Mouse (Mus musculus) midbrain, embryonic 15.5 days (tissue): ENCODE results near the gene Mmp14. TPM values are rescaled to one million over a fixed set of nuclear protein-coding genes. Genes with fewer than 3 reads are reported as not detected.

Experiments
- ATAC-seq: fragments of 200-750 bp; cut with Nextera tagmentation; replicated peaks from 2 replicates; pipeline ENCODE4 v1.8.0; 2017; ENCODE audit warnings: moderate TSS enrichment
- H3K27ac ChIP-seq: fragments of 300-500 bp; sonication (generic); 2 replicates; pipeline ENCODE4 v1.5.1; 2015; ENCODE audit warnings: mild to moderate bottlenecking, inconsistent platforms
- H3K27me3 ChIP-seq: fragments of 300-500 bp; sonication (generic); replicated peaks from 2 replicates; pipeline ENCODE4 v1.6.1; 2015; ENCODE audit warnings: inconsistent platforms
- H3K36me3 ChIP-seq: fragments of 300-500 bp; sonication (generic); replicated peaks from 2 replicates; pipeline ENCODE4 v1.6.1; 2015; ENCODE audit warnings: inconsistent platforms
- H3K4me1 ChIP-seq: fragments of 300-500 bp; sonication (generic); 2 replicates; pipeline ENCODE4 v1.6.1; 2015; ENCODE audit warnings: inconsistent platforms
- H3K4me2 ChIP-seq: fragments of 300-500 bp; sonication (generic); 2 replicates; pipeline ENCODE4 v1.6.1; 2015; ENCODE audit warnings: inconsistent platforms, mild to moderate bottlenecking, moderate library complexity
- H3K4me3 ChIP-seq: fragments of 300-500 bp; sonication (generic); 2 replicates; pipeline ENCODE4 v1.5.1; 2015; ENCODE audit warnings: mild to moderate bottlenecking, inconsistent platforms
- H3K9ac ChIP-seq: fragments of 300-500 bp; sonication (generic); 2 replicates; pipeline ENCODE4 v1.6.1; 2015; ENCODE audit warnings: mild to moderate bottlenecking, inconsistent platforms
- H3K9me3 ChIP-seq: fragments of 300-500 bp; sonication (generic); 2 replicates; pipeline ENCODE4 v1.6.1; 2016; ENCODE audit warnings: inconsistent platforms
- WGBS: fragments of 180-500 bp; shearing (Covaris S2); methylation state at CpG from one replicate; pipeline ENCODE4 v1.1.7; 2015; ENCODE audit warnings: mixed read lengths; 5-methylcytosine and 5-hydroxymethylcytosine counted together
- polyA plus RNA-seq: library from polyadenylated mRNA; unstranded; fragments of >200 nt; fragmentation: Nextera tagmentation; extraction: Ambion mirVana; gene quantifications from 2 replicates; pipeline ENCODE4 v1.2.1, GENCODE M21; 2015

The Mmp14 gene
- polyA plus RNA-seq, 1 experiment from 2014 or later: 45.4 TPM

DNA sequence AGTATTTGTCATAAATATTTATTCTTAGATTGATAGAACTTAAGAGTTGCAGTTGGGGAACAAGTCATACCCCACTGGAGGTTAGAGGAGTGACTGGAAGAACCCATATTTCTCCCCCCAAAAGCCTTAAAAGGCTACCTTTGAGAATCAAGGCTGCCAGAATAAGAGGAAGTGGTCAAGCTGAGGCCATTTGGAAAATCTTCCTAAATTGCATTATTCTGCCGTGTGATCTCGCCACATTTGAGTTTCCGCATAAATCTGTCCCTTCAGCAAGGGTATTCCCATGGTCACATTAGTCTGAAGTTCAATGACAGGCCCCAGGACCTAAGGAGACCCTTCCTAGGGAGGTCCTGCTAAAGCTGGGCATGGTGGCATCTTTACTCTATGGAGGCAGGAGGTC, 11.1 kb downstream of the Mmp14 start:
- no peak for ATAC-seq
- 92% methylated on average over 3 of the region's 3 CpGs for WGBS
- H3K27me3 ChIP-seq: no peaks in the 10 kb centered on the region
- H3K9ac ChIP-seq: no peak overlapping the region
- H3K27ac ChIP-seq: no peak overlapping the region
- no peak overlapping the region for H3K4me3 ChIP-seq
- H3K4me2 ChIP-seq: no peak overlapping the region
- H3K4me1 ChIP-seq: no peaks in the 10 kb centered on the region
- H3K9me3 ChIP-seq: no peaks in the 10 kb centered on the region
- H3K36me3 ChIP-seq: no peaks in the 10 kb centered on the region

DNA sequence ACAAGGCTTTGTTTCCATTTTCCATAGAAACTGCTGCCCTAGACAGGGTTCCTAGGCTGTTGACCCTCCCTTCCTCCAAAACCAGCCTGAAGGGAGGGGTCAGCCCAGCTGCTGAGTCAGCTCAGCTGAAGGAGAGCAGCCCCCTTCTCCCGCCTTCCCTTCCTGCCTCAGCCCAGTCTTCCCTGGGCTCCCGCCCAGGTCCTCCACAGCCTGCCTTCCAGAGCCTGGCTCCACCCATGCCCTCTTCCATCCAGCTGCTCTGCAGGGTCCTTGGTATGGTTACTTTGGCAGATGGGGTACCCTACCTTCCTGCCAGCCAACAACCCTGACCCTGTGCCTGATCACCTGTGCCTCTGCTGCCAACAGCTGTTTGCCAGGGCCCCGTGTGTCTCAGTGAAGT, 11.8 kb downstream of the Mmp14 start:
- H3K9me3 ChIP-seq: no peaks in the 10 kb centered on the region
- no peak overlapping the region for H3K4me3 ChIP-seq
- no peaks in the 10 kb centered on the region for H3K36me3 ChIP-seq
- no peak overlapping the region for H3K4me2 ChIP-seq
- no peaks in the 10 kb centered on the region for H3K27me3 ChIP-seq
- no peaks in the 10 kb centered on the region for H3K4me1 ChIP-seq
- H3K27ac ChIP-seq: no peak overlapping the region
- 33% methylated on average over 3 of the region's 3 CpGs for WGBS
- H3K9ac ChIP-seq: no peak overlapping the region
- ATAC-seq: no peak

DNA sequence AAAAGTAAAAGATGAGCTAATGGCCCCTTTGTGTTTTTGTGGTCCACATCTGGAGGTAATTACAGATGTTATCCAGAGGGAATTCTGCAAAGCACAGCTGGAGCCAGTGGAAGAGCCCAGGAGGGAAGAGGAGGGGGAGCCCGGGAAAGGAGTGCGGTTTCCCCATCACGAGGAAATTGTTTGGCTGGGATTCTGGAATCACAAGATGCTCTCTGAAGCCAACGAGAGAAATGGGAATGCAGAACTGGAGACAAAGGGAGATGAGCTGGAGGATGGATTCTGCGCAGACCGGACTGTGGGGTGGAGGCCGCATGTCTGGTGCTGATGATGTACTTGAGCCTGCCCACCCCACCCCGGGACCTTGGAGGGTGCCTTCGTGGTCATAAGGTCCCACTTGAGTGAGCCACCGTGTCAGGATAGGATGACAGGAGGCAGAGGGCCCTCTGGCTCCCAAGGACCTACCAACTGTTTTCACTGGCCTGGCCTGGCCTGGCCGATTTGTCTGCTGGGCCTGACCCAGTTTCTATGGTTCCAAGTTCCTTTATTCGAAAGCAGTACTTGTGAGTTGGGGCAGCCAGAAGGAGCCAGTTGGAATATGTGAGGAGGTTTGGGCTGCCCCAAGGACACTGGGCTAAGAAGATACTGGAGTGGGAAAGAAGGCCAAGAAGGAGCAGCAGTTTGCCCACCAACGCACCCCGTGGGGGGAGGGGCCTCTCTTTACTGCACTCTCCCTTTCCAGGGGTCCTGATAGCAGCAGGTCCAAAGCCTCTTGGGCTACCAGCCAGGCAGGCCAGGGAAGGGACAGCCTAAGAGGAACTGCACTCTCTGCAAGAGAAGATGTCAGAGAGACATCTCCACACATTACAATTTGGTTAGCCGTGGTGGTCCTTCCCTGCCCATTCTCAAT, 12.6 kb downstream of the Mmp14 start:
- H3K27ac ChIP-seq: no peak overlapping the region
- no peak overlapping the region for H3K4me2 ChIP-seq
- no peak overlapping the region for H3K4me3 ChIP-seq
- no peaks in the 10 kb centered on the region for H3K27me3 ChIP-seq
- no peaks in the 10 kb centered on the region for H3K36me3 ChIP-seq
- no peaks in the 10 kb centered on the region for H3K4me1 ChIP-seq
- ATAC-seq: no peak
- 69% methylated on average over 15 of the region's 15 CpGs for WGBS
- no peaks in the 10 kb centered on the region for H3K9me3 ChIP-seq
- no peak overlapping the region for H3K9ac ChIP-seq

DNA sequence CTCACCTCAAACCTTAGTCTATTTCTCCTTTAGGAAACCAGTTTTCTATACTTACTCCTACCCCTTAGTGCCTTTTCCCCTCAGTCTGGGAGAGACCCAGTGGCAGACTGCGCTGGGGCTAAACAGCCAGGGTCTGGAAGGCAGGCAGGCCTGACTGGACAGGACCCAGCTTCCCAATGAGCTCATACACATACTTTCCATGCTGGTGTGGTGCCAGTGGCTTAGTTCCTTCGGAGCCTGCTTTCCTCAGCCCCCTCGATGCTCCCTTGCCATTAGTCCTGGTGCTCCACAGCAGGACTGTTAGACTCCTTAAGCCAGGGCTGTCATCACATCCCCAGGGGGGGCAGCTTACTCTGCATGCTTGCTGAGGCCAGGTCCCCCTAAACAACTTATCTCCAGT, 14.1 kb downstream of the Mmp14 start:
- WGBS: 53% methylated on average over 3 of the region's 3 CpGs
- Histone ChIP-seq H3K9ac (no peak overlapping the region), H3K27ac (no peak overlapping the region), H3K36me3 (no peaks in the 10 kb centered on the region), H3K4me1 (no peaks in the 10 kb centered on the region), H3K27me3 (no peaks in the 10 kb centered on the region), H3K9me3 (no peaks in the 10 kb centered on the region), H3K4me2 (no peak overlapping the region), H3K4me3 (no peak overlapping the region)
- no peak for ATAC-seq

DNA sequence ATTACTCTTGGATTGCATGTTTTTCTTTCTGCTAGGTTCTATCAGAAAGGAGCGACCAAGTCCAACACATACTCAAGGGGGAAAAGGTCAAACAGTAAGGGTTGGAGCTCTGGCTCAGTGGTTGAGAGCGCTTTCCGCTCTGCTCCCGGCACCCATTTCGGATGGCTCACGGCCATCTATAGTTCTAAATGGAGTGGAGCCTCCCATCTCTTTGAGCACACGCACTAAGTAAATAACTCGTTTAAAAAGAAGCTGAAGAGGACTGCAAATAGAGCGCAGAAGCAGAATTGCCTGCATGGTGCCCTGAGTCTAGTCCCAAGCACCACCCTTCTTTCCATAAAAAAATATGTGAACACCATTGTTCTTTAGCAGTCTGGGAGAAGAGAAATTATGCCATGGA, 22.2 kb downstream of the Mmp14 start:
- ATAC-seq: no peak

DNA sequence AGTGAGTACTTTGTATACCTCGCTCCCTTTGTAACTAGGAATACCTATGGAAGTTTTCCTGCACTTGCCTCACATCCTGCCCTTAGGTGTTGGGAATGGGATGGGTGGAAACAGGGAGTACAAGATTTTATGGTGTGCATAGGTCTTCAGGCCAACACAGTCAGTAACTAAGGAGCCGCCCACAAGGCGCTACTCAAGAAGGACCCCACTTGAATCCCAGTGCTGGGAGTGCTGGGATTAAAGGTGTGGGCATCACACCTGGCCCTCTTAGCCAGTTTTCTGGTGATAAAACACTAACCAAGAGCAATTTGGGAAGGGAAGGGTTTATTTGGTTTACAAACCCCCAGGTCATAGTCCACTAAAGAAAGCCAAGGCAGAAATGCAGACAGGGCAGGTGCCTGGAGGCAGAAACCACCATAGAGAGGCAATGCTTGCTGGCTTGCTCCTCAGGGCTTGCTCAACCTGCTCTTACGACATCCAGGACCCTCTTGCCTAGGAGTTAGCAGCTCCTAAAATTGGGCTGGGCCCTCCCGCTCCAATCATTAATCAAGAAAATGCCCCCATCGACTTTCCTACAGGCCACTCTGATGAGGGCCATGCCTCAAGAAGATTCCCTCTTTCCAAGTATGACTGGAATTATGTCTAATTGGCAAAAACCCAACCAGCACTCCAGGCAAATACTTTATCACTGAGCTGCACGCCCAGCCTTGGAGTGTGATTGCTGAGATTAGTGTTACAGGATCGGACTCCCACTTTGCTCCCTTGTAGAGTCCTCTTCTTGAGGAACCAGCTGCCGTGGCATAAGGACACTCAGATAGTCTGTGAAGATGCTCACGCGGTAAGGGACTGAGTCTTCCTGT, 23.5 kb downstream of the Mmp14 start:
- no peak overlapping the region for H3K4me2 ChIP-seq
- no peak overlapping the region for H3K27ac ChIP-seq
- H3K4me3 ChIP-seq: no peak overlapping the region
- no peak for ATAC-seq
- no peak overlapping the region for H3K9ac ChIP-seq
- H3K9me3 ChIP-seq: no peaks in the 10 kb centered on the region
- H3K36me3 ChIP-seq: no peaks in the 10 kb centered on the region
- 89% methylated on average over 11 of the region's 11 CpGs for WGBS
- H3K27me3 ChIP-seq: no peaks in the 10 kb centered on the region
- H3K4me1 ChIP-seq: no peaks in the 10 kb centered on the region

More for the DNA sequence above, 22.2 kb downstream of the Mmp14 start:
- Histone ChIP-seq H3K4me3 (no peak overlapping the region), H3K9me3 (no peaks in the 10 kb centered on the region), H3K27ac (no peak overlapping the region), H3K9ac (no peak overlapping the region), H3K27me3 (no peaks in the 10 kb centered on the region), H3K4me2 (no peak overlapping the region), H3K4me1 (no peaks in the 10 kb centered on the region), H3K36me3 (no peaks in the 10 kb centered on the region)
- 89% methylated on average over 9 of the region's 9 CpGs for WGBS

DNA sequence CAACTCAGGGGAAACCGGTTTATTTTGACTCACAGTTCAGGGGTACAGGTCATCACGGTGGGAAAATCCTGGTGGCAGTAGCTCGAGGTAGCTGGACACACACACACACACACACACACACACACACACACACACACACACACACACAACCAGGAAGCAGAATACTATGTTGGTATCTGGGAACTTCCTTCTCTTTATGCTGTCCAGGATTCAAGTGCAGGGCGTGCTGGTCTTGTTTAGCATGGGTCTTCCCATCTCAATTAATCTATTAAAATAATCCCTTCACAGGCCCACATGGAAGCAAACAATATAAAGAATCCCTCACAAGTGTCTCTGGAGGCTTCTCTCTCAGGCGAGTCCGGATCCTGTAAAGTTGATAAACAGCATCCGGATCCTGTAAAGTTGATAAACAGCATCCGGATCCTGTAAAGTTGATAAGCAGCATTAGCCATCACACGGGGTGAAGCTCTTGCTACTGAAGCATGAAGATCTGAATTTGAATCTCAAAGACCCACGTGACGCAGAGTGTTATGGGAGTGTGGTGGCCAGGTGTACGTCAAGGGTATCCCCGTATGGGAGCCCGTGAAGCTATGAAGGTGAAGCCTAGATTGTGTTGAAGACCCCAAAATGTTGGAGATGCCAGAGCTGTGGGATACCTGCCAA, 26.6 kb downstream of the Mmp14 start:
- H3K36me3 ChIP-seq: no peaks in the 10 kb centered on the region
- ATAC-seq: no peak
- no peak overlapping the region for H3K27ac ChIP-seq
- no peak overlapping the region for H3K4me3 ChIP-seq
- H3K9ac ChIP-seq: no peak overlapping the region
- H3K4me2 ChIP-seq: no peak overlapping the region
- H3K4me1 ChIP-seq: no peaks in the 10 kb centered on the region
- H3K27me3 ChIP-seq: no peaks in the 10 kb centered on the region
- no peaks in the 10 kb centered on the region for H3K9me3 ChIP-seq
- WGBS: 89% methylated on average over 14 of the region's 14 CpGs

DNA sequence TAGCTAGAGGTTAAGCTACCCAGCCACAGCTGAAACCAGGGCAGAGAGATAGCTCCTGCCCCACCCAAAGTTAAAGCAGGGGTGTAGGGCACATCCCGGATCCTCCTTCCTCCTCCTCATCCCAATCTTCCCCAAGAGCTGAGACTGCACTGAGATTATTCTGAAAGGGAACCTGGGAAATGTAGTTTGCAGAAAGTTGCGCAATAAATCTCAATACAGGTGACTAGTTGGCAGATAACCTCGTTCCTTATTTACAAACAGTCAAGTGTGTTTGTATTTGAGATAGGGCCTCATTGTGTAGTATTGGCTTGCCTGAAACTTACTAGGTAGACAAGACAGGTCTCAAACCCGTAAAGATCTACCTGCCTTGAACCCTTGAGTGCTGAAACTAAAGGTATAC, 30.7 kb downstream of the Mmp14 start:
- Histone ChIP-seq H3K4me1 (peaks cover 13% of the 10 kb centered on the region), H3K27ac (no peak overlapping the region), H3K27me3 (no peaks in the 10 kb centered on the region), H3K4me3 (no peak overlapping the region), H3K36me3 (no peaks in the 10 kb centered on the region), H3K4me2 (no peak overlapping the region), H3K9me3 (no peaks in the 10 kb centered on the region), H3K9ac (no peak overlapping the region)
- 90% methylated on average over 4 of the region's 4 CpGs for WGBS
- ATAC-seq: no peak

DNA sequence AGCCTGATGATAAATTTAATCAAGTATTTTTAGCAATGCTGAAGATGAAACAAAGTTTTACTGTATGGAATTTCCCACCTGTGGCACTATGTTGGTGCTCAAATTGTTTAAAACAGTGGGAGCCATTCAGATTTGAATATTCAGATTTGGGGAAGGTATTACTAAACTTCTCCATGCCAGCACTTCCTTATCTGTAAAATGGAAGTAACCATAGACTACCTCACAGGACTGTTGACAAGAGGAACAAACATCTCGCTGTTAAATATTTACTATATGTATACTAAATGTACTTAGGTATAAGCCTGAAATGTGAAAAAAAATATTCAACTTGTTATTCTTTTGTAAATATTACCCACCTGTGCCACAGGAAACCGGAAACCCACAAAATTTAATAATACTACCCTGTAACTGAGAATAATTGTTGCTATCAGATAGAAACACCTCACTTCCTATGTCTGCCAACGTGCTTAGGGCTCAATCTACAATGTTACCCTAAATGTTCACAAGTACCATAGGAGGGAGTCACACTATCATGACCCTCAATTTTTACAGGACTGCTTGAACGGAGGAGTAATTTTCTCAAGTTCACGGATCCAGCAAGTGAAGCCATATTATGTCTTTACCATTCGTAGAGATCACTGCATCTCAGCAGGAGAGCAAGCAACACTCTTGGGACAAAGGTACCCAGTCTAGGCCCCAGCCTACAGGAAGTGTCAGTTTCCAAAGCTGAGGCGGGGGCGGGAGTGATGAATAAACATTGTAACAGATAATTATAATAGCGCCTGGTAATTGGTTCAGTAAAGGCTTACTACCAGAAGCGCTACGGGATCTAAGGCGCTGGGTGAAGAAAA, 31.9 kb downstream of the Mmp14 start:
- H3K27ac ChIP-seq: peak overlapping the region; percentile 73
- H3K4me3 ChIP-seq: peak overlapping the region; percentile 80
- 16% methylated on average over 12 of the region's 12 CpGs for WGBS
- 0 out of 2 replicates have a peak, but pooled peaks cover 5% of the 10 kb centered on the region for H3K36me3 ChIP-seq
- no peaks in the 10 kb centered on the region for H3K27me3 ChIP-seq
- H3K4me2 ChIP-seq: peak overlapping the region; percentile 86
- H3K9me3 ChIP-seq: no peaks in the 10 kb centered on the region
- peak overlapping the region; percentile 43 for H3K9ac ChIP-seq
- ATAC-seq: peak; percentile 67
- H3K4me1 ChIP-seq: peaks cover 13% of the 10 kb centered on the region

DNA sequence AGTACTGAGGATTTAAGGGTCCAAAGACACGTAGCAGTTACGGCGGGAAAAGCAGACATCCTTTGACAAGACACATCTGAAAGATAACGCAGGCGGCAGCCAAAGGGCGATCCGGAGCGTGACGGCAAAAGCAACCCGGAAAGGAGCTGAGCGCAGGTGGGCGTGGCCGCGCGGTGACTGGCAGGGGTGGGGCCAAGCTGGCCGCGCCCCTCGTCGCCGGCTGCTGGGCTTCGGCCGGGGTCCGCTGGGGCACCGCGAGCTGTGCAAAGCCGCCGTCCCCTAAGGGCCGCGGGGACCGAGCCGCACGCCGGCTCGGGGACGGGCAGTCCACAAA, 32.5 kb downstream of the Mmp14 start, which contains the start of gene Lrp10:
TSS of gene Lrp10 (plus strand) at position 179 of the 334 bp plus-strand sequence.
- WGBS: 0% methylated on average over 35 of the region's 35 CpGs
- Histone ChIP-seq H3K4me2 (peak within 1 kb of the TSS; percentile 86), H3K27me3 (no peaks in the 10 kb centered on the region), H3K4me1 (peaks cover 13% of the 10 kb centered on the region), H3K9me3 (no peaks in the 10 kb centered on the region), H3K27ac (peak within 1 kb of the TSS; percentile 73), H3K36me3 (0 out of 2 replicates have a peak, but pooled peaks cover 11% of the 10 kb centered on the region), H3K4me3 (peak within 1 kb of the TSS; percentile 80), H3K9ac (peak within 1 kb of the TSS; percentile 82)
- ATAC-seq: peak; percentile 93

DNA sequence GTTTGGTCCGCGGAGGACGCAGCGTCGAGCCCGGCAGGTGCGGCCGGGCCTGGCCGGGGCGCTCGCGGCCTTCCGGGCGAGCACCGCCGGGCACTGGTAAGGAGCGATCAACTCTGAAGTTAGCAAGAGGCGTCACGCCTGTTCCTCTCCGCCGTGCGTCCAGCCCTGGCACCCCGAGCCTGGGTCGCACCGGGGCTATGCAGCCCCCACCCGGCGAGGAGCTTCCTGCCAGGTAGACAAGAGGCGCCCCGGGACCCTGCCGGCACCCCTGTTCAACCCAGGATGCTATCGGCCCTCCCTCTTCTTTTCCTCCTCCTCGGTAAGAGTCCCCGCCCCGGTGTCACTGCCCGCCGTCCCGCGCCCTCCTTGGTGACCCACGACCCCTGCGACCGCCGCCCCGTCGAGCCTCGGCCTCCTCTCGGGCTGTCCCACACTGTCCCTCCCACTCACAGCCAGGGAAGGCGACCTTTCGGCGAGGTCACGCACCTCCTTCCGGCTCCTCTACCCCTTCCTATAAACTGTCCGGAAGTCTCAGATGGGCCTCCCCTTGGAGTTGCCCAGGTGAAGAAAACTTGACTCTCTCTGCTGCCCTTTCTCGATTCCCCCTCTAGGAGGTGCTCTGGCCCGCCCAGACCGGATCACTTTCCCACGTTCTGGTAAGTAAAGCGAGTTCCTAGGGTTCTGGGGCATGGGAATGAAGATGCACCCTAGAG, 33.0 kb downstream of the Mmp14 start:
- Histone ChIP-seq H3K9ac (peak overlapping the region; percentile 82), H3K4me2 (peak overlapping the region; percentile 86), H3K27ac (peak overlapping the region; percentile 73), H3K4me1 (peaks cover 13% of the 10 kb centered on the region), H3K4me3 (peak overlapping the region; percentile 80), H3K9me3 (no peaks in the 10 kb centered on the region), H3K27me3 (no peaks in the 10 kb centered on the region), H3K36me3 (0 out of 2 replicates have a peak, but pooled peaks cover 11% of the 10 kb centered on the region)
- peak; percentile 87 for ATAC-seq
- WGBS: 1% methylated on average over 52 of the region's 57 CpGs
